Mouse (Mus musculus) hindbrain, embryonic 16.5 days (tissue): ENCODE measurements around the gene Actl6b. TPM values are rescaled to one million over a fixed set of nuclear protein-coding genes. Genes with fewer than 3 reads are reported as not detected.
A peak's percentile ranks its signal among the peaks of the same experiment; 100 is the strongest.

Experiments used
- ATAC-seq: fragments of 200-750 bp; cut with Nextera tagmentation; 2 replicates; pipeline ENCODE4 v1.8.0; 2017; ENCODE audit warnings: moderate TSS enrichment, moderate library complexity
- H3K27ac ChIP-seq: fragments of 300-500 bp; sonication (generic); 2 replicates; pipeline ENCODE4 v1.5.1; 2014; ENCODE audit warnings: low read depth, mild to moderate bottlenecking, control low read depth, low read length, moderate library complexity
- H3K27me3 ChIP-seq: fragments of 300-500 bp; sonication (generic); replicated peaks from 2 replicates; pipeline ENCODE4 v1.6.1; 2014; ENCODE audit warnings: low read length; ENCODE audit not compliant: control insufficient read depth, insufficient read depth
- H3K36me3 ChIP-seq: fragments of 300-500 bp; sonication (generic); 2 replicates; pipeline ENCODE4 v1.6.1; 2014; ENCODE audit warnings: mild to moderate bottlenecking, low read length, moderate library complexity, mixed read lengths; ENCODE audit not compliant: control insufficient read depth, insufficient read depth
- H3K4me1 ChIP-seq: fragments of 300-500 bp; sonication (generic); 2 replicates; pipeline ENCODE4 v1.6.1; 2014; ENCODE audit warnings: low read depth, low read length; ENCODE audit not compliant: control insufficient read depth, insufficient read depth
- H3K4me2 ChIP-seq: fragments of 300-500 bp; sonication (generic); 2 replicates; pipeline ENCODE4 v1.6.1; 2014; ENCODE audit warnings: mild to moderate bottlenecking, low read length, control low read depth, moderate library complexity
- H3K4me3 ChIP-seq: fragments of 300-500 bp; sonication (generic); 2 replicates; pipeline ENCODE4 v1.5.1; 2014; ENCODE audit warnings: mild to moderate bottlenecking, low read length, control low read depth, moderate library complexity
- H3K9ac ChIP-seq: fragments of 300-500 bp; sonication (generic); 2 replicates; pipeline ENCODE4 v1.6.1; 2014; ENCODE audit warnings: low read depth, mild to moderate bottlenecking, control low read depth, low read length, moderate library complexity
- H3K9me3 ChIP-seq: fragments of 300-500 bp; sonication (generic); 2 replicates; pipeline ENCODE4 v1.6.1; 2014; ENCODE audit warnings: mild to moderate bottlenecking, low read length, moderate library complexity; ENCODE audit not compliant: control insufficient read depth
- WGBS: fragments of 180-500 bp; shearing (Covaris S2); extraction: QIAGEN DNeasy Blood & Tissue Kit; methylation state at CpG from one replicate; pipeline ENCODE4 v1.1.7; 2014; 5-methylcytosine and 5-hydroxymethylcytosine counted together
- polyA plus RNA-seq: library from polyadenylated mRNA; unstranded; fragments of >200 nt; fragmentation: Nextera tagmentation; extraction: Ambion mirVana; gene quantifications from 2 replicates; pipeline ENCODE4 v1.2.1, GENCODE M21; 2015

The Actl6b gene
- polyA plus RNA-seq, 1 experiment from 2014 or later, result 271 TPM

DNA sequence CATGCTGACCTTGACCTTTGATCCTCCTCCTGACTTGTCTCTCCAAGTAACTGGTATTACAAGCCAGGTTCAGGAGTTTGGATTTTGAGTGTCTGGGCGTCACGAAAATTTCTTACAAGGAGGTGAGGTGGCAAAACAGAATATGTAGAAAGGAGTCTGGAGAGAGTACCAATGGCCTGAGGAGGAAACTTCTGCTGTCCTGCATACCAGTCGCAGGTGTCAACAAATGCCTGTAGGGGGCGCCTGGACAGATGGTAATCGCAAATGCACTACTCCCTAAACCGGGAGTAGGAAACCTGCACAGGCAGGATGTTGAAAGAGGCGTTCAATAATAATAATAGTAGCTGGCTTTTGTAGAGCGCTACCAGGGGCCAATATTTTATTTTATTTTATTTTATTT lies 31.7 kb downstream of the Actl6b start:
- no peaks in the 10 kb centered on the region for H3K36me3 ChIP-seq
- no peak overlapping the region for H3K27ac ChIP-seq
- no peaks in the 10 kb centered on the region; the same call in 1 of the 2 replicates for H3K27me3 ChIP-seq
- H3K4me2 ChIP-seq, result no peak overlapping the region
- no peak overlapping the region for H3K9ac ChIP-seq
- ATAC-seq, result no peak
- H3K9me3 ChIP-seq, result no peaks in the 10 kb centered on the region
- no peak overlapping the region for H3K4me3 ChIP-seq
- 32% methylated on average over 8 of the region's 8 CpGs for WGBS
- H3K4me1 ChIP-seq, result peaks cover 5% of the 10 kb centered on the region; the same call in 1 of the 2 replicates

DNA sequence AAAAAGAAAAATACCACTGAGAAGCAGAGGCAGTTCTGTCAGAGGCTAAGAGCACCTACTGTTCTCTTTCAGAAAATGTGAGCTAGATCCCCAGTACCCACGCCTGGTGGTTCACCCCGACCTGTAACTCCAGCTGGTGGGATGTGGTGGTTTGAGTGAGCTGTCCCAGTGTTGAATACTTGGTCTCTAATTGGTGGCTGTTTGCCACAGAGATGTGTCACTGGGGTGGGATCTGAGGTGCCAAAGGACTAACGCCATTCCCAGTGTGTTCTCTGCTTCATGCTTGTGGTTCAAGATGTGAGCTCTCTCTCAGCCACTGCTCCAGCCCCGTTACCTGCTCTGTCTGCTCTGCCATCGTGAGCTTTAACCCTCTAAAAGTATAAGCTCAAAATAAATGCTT lies 37.2 kb downstream of the Actl6b start:
- H3K27ac ChIP-seq, result no peak overlapping the region
- WGBS, result 78% methylated on average over 5 of the region's 5 CpGs
- no peak overlapping the region for H3K4me2 ChIP-seq

DNA sequence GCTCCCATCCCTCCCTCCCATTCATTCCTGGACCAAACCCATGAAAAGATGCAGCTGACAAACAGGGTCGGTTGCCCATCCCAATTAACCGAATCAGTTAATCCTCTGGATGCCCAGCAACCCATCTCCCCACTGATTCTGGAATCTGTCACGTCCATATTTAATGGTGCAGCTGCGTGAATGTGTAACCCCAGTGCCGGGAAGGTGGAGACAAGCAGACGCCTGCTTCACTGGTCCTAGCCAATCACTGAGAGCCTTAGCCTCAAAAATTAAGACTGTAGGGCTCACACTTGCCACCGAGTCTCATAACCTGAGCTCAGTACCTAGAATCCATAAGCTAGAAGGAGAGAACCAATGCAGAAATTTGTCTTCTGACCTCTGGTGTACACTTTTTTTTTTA lies 42.6 kb downstream of the Actl6b start:
- no peak for ATAC-seq
- H3K4me2 ChIP-seq, result no peak overlapping the region
- peaks cover 2% of the 10 kb centered on the region for H3K36me3 ChIP-seq
- H3K4me3 ChIP-seq, result no peak overlapping the region
- 71% methylated on average over 7 of the region's 7 CpGs for WGBS
- H3K27ac ChIP-seq, result no peak overlapping the region
- H3K27me3 ChIP-seq, result no peaks in the 10 kb centered on the region
- no peak overlapping the region for H3K9ac ChIP-seq
- H3K9me3 ChIP-seq, result no peaks in the 10 kb centered on the region
- H3K4me1 ChIP-seq, result peaks cover 13% of the 10 kb centered on the region

More for the DNA sequence above, 37.2 kb downstream of the Actl6b start:
- no peak overlapping the region for H3K9ac ChIP-seq
- H3K4me3 ChIP-seq, result no peak overlapping the region
- no peaks in the 10 kb centered on the region for H3K9me3 ChIP-seq
- no peaks in the 10 kb centered on the region for H3K4me1 ChIP-seq
- no peaks in the 10 kb centered on the region; the same call in 1 of the 2 replicates for H3K36me3 ChIP-seq
- H3K27me3 ChIP-seq, result no peaks in the 10 kb centered on the region
- ATAC-seq, result no peak

DNA sequence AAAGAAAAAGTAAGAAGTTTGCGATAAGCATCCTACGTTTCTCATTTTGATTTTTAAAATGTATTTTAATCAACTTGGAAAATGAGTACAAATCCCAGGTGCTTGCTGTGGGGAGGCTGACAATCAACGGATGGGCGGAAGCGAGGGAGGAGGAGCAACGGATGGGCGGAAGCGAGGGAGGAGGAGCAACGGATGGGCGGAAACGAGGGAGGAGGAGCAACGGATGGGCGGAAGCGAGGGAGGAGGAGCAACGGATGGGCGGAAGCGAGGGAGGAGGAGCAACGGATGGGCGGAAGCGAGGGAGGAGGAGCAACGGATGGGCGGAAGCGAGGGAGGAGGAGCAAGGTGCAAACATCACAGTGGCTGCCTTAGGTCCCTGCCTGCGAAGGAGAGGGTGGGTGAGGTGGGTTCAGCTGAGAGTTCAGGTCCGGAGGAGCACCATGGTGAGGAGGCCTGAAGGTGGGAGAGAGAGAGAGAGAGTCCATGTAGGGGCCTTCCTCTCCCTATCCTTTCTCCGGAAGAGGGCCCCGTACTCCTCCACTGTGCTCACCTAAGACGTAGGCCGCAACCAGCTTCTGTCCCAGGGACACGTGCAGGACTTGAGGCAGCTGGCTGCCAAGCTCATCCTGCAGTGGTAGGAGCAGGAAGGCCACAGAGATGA lies 43.4 kb downstream of the Actl6b start:
- Histone ChIP-seq H3K27me3 (no peaks in the 10 kb centered on the region), H3K27ac (no peak overlapping the region), H3K4me3 (peak overlapping the region; percentile 14; the same call in 1 of the 2 replicates), H3K9ac (no peak overlapping the region; the same call in 1 of the 2 replicates), H3K4me1 (peaks cover 16% of the 10 kb centered on the region), H3K9me3 (no peaks in the 10 kb centered on the region), H3K36me3 (peaks cover 2% of the 10 kb centered on the region), H3K4me2 (peak overlapping the region; percentile 38)
- no peak for ATAC-seq
- 41% methylated on average over 30 of the region's 30 CpGs for WGBS

DNA sequence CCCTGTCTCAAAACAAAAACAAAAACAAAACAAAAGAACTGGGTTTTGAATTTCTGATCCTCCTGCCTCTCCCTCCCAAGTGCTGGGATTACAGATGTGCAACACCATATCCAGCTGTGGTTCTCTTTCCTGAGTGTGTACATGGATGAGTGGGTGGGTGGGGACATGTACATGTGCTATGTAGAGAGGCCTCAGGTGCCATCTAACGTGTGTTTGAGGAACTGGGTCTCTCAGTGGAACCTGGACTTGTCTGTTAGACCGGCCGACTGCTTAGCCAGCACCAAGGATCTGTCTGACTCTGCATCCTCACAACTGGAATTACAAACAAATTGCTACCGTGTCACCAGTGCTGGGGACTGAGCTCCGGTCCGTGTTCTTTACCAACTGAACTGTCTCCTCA lies 44.3 kb downstream of the Actl6b start:
- ATAC-seq, result no peak
- Histone ChIP-seq H3K27ac (no peak overlapping the region), H3K9ac (no peak overlapping the region), H3K27me3 (no peaks in the 10 kb centered on the region), H3K4me3 (no peak overlapping the region), H3K4me2 (no peak overlapping the region), H3K9me3 (no peaks in the 10 kb centered on the region), H3K4me1 (peaks cover 16% of the 10 kb centered on the region), H3K36me3 (peaks cover 2% of the 10 kb centered on the region)
- WGBS, result 96% methylated on average over 6 of the region's 6 CpGs

DNA sequence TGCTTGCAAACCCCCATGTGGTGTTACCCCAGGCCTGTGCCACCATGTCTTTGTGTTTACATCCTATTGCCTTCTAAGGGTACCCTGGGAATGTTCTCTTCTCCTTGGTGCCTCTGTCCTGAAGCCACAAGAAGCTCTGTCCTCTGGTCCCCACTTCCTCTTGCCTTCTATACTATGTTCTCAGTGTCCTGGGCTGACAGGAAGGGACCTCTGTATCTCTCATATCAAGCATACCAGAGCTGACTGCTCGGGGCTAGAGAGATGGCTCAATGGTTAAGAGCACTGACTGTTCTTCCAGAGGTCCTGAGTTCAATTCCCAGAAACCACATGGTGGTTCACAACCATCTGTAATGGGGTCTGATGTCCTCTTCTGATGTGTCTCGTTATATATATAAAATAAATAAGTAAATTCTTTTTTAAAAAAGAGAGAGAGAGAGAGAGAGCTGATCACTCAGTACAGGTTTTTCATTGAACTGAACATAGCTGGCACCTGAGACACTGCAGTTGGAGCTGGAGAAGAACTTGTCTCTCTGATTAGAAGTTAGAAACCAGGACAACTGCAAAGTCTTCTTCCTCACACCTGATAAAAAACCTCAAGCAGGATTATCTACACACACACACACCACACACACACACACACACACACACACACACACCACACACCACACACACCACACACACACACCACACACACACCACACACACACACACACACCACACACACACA lies 44.9 kb downstream of the Actl6b start:
- Histone ChIP-seq H3K4me3 (no peak overlapping the region), H3K27ac (no peak overlapping the region), H3K9me3 (no peaks in the 10 kb centered on the region), H3K4me1 (peaks cover 16% of the 10 kb centered on the region), H3K36me3 (peaks cover 2% of the 10 kb centered on the region), H3K4me2 (no peak overlapping the region), H3K9ac (no peak overlapping the region), H3K27me3 (no peaks in the 10 kb centered on the region)
- WGBS, result 96% methylated on average over 2 of the region's 2 CpGs
- ATAC-seq, result no peak

DNA sequence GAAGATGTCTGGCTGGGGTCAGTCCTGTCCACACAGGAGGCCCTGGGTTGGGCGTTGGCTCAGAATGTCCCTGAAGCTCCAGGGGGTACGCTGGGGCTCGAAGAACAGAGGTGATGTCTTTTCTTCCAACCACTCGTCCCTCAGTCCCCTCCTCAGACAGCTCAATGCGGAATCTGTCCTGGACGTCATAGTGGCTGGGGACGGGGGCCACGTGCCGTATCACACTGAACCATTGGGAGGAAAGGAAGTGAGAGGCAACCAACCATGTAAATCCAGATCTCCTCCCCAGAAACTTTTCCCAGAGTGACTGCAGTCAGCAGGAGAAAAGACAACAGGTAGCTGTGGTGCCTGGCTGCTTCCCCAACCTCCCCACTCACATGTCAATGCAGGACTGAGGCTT lies 46.3 kb downstream of the Actl6b start:
- H3K27ac ChIP-seq, result no peak overlapping the region
- peak overlapping the region; percentile 86 for H3K4me2 ChIP-seq
- H3K9me3 ChIP-seq, result no peaks in the 10 kb centered on the region
- H3K9ac ChIP-seq, result peak overlapping the region; percentile 86
- H3K4me1 ChIP-seq, result peaks cover 16% of the 10 kb centered on the region
- no peak for ATAC-seq
- H3K27me3 ChIP-seq, result no peaks in the 10 kb centered on the region
- WGBS, result 56% methylated on average over 9 of the region's 9 CpGs
- peak overlapping the region; percentile 63 for H3K4me3 ChIP-seq
- peaks cover 2% of the 10 kb centered on the region for H3K36me3 ChIP-seq

DNA sequence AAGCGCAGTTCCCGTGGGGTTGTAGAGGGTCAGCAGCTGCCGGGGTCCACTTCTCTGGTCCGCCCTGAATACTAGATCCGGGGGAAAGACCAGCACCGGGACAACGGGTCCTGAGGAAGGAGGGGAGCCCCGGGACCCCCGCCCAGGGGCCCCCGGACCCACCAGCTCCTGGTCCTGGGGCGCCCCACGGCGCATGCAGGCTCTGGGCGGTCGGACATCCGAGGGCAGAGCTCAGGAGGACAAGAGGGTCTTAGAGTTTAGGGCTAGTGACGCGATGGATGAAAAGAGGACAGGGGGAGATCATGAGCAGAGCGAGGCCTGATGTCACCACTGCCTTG lies 46.9 kb downstream of the Actl6b start:
- peak overlapping the region; percentile 86 for H3K9ac ChIP-seq
- H3K27ac ChIP-seq, result peak overlapping the region; percentile 27; the same call in 1 of the 2 replicates
- ATAC-seq, result peak; percentile 13
- no peaks in the 10 kb centered on the region for H3K9me3 ChIP-seq
- H3K4me2 ChIP-seq, result peak overlapping the region; percentile 86
- peaks cover 16% of the 10 kb centered on the region for H3K4me1 ChIP-seq
- 4% methylated on average over 19 of the region's 19 CpGs for WGBS
- no peaks in the 10 kb centered on the region for H3K27me3 ChIP-seq
- peaks cover 2% of the 10 kb centered on the region; the same call in 1 of the 2 replicates for H3K36me3 ChIP-seq
- H3K4me3 ChIP-seq, result peak overlapping the region; percentile 63

DNA sequence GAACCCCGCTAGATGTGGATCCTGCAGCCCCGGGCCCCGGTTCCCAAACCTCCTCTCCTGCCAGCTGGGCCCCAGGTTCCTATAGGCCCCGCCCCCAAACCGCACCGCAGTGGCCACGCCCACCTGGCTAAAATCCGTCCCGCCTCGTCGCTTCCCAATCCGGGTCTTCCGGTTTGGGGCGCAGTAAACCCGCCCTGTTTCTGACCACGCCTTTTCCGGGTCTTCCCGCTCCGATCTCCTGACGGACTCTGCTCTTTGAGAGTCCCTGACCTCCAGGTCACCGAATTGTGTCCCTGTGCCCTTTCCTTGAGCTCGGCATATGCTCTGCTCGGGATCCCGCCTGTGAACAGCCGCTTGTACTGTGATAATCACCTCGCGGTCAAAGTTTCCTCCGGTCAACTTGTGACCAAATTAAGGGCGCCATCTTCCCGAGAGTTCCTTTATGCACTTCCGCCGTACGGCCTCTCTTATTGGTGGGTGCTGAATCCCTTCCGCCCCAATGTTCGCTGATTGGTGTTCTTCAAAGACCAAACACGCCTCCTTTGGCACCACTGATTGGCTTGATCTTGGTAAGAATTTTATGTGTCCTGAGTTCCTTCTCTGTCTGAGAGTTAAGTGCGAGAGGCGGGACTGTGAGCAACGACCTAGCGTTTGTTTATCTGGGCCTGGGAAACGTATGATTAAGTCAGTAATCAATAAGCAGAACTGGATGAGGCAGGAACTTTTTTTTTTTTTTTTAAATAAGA lies 47.5 kb downstream of the Actl6b start, which contains the start of gene Mospd3:
TSS of gene Mospd3 (minus strand) at position 440 of the 746 bp plus-strand sequence.
- H3K9ac ChIP-seq, result peak within 1 kb of the TSS; percentile 86
- under 1% methylated on average over 37 of the region's 41 CpGs for WGBS

More for the DNA sequence above, 47.5 kb downstream of the Actl6b start, which contains the start of gene Mospd3:
- Histone ChIP-seq H3K9me3 (no peaks in the 10 kb centered on the region), H3K4me1 (peaks cover 16% of the 10 kb centered on the region), H3K4me2 (peak within 1 kb of the TSS; percentile 86), H3K27ac (peak within 1 kb of the TSS; percentile 81), H3K27me3 (no peaks in the 10 kb centered on the region), H3K4me3 (peak within 1 kb of the TSS; percentile 63), H3K36me3 (peaks cover 2% of the 10 kb centered on the region; the same call in 1 of the 2 replicates)
- peak; percentile 97 for ATAC-seq
